Mouse (Mus musculus): ENCODE results near the gene Dpm3. TPM values are rescaled to one million over a fixed set of nuclear protein-coding genes. Genes with fewer than 3 reads are reported as not detected.
A peak's percentile ranks its signal among the peaks of the same experiment; 100 is the strongest.

Dpm3 gene
- polyA plus RNA-seq, 1 experiment from 2014 or later: 119 TPM

- ATAC-seq (ENCODE audit: insufficient read depth): no peak
- WGBS: 63% methylated on average over 5 of the region's 5 CpGs
- H3K27me3 ChIP-seq (ENCODE audit: insufficient read depth, low read length): no peaks in the 10 kb centered on the region
- H3K4me1 ChIP-seq (ENCODE audit: insufficient read depth): no peaks in the 10 kb centered on the region
- no peak for DNase-seq
- H3K4me3 ChIP-seq (ENCODE audit: low read depth, low read length): no peak overlapping the region
- no peaks in the 10 kb centered on the region for H3K36me3 ChIP-seq (ENCODE audit: insufficient read depth)
- no peak overlapping the region for H3K27ac ChIP-seq (ENCODE audit: low read depth)
- no peak overlapping the region for H3K4me2 ChIP-seq
- TF ChIP-seq CTCF (IDR thresholded peaks at IDR 0.05; ENCODE audit: low read depth): no peak
- no peak overlapping the region for H3K9ac ChIP-seq
- no peaks in the 10 kb centered on the region for H3K9me3 ChIP-seq (ENCODE audit: low read depth, low read length)
These were observed 35.0 kb downstream of the Dpm3 start for GRCm38 (mm10) chr3:89294195-89294594.

GRCm38 (mm10) chr3:89295685-89296230, 36.6 kb downstream of the Dpm3 start:
- H3K4me3 ChIP-seq (ENCODE audit: low read depth, low read length): no peak overlapping the region
- H3K36me3 ChIP-seq (ENCODE audit: insufficient read depth): no peaks in the 10 kb centered on the region
- ATAC-seq (ENCODE audit: insufficient read depth) (no peak), DNase-seq (no peak)
- TF ChIP-seq CTCF (IDR thresholded peaks at IDR 0.05; ENCODE audit: low read depth): no peak
- 81% methylated on average over 8 of the region's 8 CpGs for WGBS
- H3K27me3 ChIP-seq (ENCODE audit: insufficient read depth, low read length): no peaks in the 10 kb centered on the region
- no peak overlapping the region for H3K27ac ChIP-seq (ENCODE audit: low read depth)
- H3K9me3 ChIP-seq (ENCODE audit: low read depth, low read length): no peaks in the 10 kb centered on the region
- no peak overlapping the region for H3K4me2 ChIP-seq
- no peaks in the 10 kb centered on the region for H3K4me1 ChIP-seq (ENCODE audit: insufficient read depth)
- H3K9ac ChIP-seq: no peak overlapping the region

DNA sequence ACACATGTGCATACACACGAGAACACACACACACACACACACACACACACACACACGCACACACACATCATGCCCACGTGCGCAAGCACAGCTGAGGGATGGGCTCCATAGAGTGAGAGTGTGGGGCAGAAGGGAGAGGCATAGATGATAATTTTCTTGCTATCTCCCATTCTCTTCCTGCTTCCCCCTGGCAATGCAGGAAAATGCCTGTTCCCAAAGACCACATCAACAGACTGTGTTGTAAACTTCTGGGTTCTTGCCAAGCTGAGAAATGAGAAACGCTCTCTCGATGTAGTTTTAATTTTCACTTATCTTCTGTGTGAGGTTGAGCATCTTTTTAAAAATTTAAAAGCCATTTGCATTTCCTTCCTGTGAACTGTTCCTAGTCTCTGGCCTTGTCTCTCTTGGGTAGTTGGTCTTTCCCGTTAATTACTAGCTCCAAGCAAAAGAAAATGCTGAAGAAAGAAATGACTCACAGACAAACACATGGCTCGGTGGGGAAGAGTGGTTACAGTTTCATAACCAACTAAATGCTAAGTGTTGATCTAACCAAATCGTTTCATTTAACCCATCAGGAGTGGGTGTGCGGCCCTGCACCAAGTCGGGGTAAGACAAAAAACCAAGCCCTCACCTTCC, 37.7 kb downstream of the Dpm3 start:
- Histone ChIP-seq H3K9me3 (ENCODE audit: low read depth, low read length) (no peaks in the 10 kb centered on the region), H3K9ac (no peak overlapping the region), H3K4me1 (ENCODE audit: insufficient read depth) (no peaks in the 10 kb centered on the region), H3K4me3 (ENCODE audit: low read depth, low read length) (no peak overlapping the region), H3K4me2 (no peak overlapping the region), H3K27me3 (ENCODE audit: insufficient read depth, low read length) (no peaks in the 10 kb centered on the region), H3K27ac (ENCODE audit: low read depth) (no peak overlapping the region), H3K36me3 (ENCODE audit: insufficient read depth) (no peaks in the 10 kb centered on the region)
- no peak for TF ChIP-seq CTCF (IDR thresholded peaks at IDR 0.05; ENCODE audit: low read depth)
- 74% methylated on average over 11 of the region's 11 CpGs for WGBS
- peak; percentile 30 for DNase-seq
- ATAC-seq (ENCODE audit: insufficient read depth): no peak

DNA sequence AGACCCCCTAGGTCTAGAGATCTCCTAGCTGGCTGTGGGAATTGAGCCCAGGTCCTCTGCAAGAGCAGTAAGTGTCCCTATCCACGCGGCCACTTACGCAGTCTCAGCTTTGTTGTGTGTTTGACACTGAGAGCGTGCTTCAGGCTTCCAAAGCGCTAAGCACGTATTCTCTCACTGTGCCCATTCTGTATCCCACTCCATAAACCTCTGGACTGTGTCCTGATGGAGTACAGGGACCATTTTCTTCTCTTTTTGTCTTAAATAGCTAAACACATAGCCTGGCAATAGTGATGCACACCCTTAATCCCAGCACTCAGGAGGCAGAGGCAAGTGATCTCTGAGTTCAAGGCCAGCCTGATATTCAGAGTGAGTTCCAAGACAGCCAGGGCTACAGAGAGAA, 39.8 kb downstream of the Dpm3 start:
- H3K9ac ChIP-seq: no peak overlapping the region
- no peak for DNase-seq
- H3K27ac ChIP-seq (ENCODE audit: low read depth): no peak overlapping the region
- no peak for ATAC-seq (ENCODE audit: insufficient read depth)
- no peaks in the 10 kb centered on the region for H3K4me1 ChIP-seq (ENCODE audit: insufficient read depth)
- 0 out of 2 replicates have a peak overlapping the region, but pooled peaks have one; percentile 52 for H3K4me2 ChIP-seq
- H3K36me3 ChIP-seq (ENCODE audit: insufficient read depth): no peaks in the 10 kb centered on the region
- TF ChIP-seq CTCF (IDR thresholded peaks at IDR 0.05; ENCODE audit: low read depth): no peak
- no peaks in the 10 kb centered on the region for H3K27me3 ChIP-seq (ENCODE audit: insufficient read depth, low read length)
- H3K4me3 ChIP-seq (ENCODE audit: low read depth, low read length): no peak overlapping the region
- WGBS: 77% methylated on average over 6 of the region's 6 CpGs
- no peaks in the 10 kb centered on the region for H3K9me3 ChIP-seq (ENCODE audit: low read depth, low read length)

GRCm38 (mm10) chr3:89299499-89299898, 40.3 kb downstream of the Dpm3 start:
- ATAC-seq (ENCODE audit: insufficient read depth): peak; percentile 70
- peak overlapping the region; percentile 14 for H3K4me3 ChIP-seq (ENCODE audit: low read depth, low read length)
- DNase-seq: peak; percentile 71
- no peak overlapping the region for H3K9ac ChIP-seq
- 1% methylated on average over 14 of the region's 14 CpGs for WGBS
- H3K36me3 ChIP-seq (ENCODE audit: insufficient read depth): no peaks in the 10 kb centered on the region
- H3K9me3 ChIP-seq (ENCODE audit: low read depth, low read length): no peaks in the 10 kb centered on the region
- no peaks in the 10 kb centered on the region for H3K27me3 ChIP-seq (ENCODE audit: insufficient read depth, low read length)
- TF ChIP-seq CTCF (IDR thresholded peaks at IDR 0.05; ENCODE audit: low read depth): no peak
- peak overlapping the region; percentile 52 for H3K4me2 ChIP-seq
- H3K27ac ChIP-seq (ENCODE audit: low read depth): no peak overlapping the region
- H3K4me1 ChIP-seq (ENCODE audit: insufficient read depth): no peaks in the 10 kb centered on the region

DNA sequence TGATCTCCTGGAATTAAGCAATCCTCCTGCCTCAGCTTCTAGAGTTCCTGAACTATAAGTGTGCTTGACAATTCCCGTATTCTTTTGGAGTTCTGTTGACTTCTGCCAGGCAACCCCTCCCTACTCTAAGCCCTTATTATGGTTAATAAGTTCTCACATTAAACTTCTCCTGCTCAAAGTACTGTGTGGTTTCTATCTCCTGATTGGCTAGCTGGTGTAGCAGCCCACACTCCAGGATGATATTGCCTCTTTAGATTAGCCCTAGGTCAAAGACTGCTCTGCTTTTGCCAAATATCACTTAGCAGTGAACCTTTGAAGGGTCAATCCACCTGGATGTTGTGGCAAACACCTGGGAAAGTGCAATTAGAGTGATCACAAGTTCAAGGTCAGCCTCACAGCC, 40.9 kb downstream of the Dpm3 start:
- TF ChIP-seq CTCF (IDR thresholded peaks at IDR 0.05; ENCODE audit: low read depth): no peak
- 19% methylated on average over 1 of the region's 1 CpGs for WGBS
- no peak overlapping the region for H3K9ac ChIP-seq
- H3K4me1 ChIP-seq (ENCODE audit: insufficient read depth): no peaks in the 10 kb centered on the region
- no peak for DNase-seq
- peak overlapping the region; percentile 52 for H3K4me2 ChIP-seq
- no peaks in the 10 kb centered on the region for H3K27me3 ChIP-seq (ENCODE audit: insufficient read depth, low read length)
- no peak for ATAC-seq (ENCODE audit: insufficient read depth)
- no peaks in the 10 kb centered on the region for H3K36me3 ChIP-seq (ENCODE audit: insufficient read depth)
- H3K27ac ChIP-seq (ENCODE audit: low read depth): no peak overlapping the region
- H3K9me3 ChIP-seq (ENCODE audit: low read depth, low read length): no peaks in the 10 kb centered on the region
- no peak overlapping the region for H3K4me3 ChIP-seq (ENCODE audit: low read depth, low read length)

DNA sequence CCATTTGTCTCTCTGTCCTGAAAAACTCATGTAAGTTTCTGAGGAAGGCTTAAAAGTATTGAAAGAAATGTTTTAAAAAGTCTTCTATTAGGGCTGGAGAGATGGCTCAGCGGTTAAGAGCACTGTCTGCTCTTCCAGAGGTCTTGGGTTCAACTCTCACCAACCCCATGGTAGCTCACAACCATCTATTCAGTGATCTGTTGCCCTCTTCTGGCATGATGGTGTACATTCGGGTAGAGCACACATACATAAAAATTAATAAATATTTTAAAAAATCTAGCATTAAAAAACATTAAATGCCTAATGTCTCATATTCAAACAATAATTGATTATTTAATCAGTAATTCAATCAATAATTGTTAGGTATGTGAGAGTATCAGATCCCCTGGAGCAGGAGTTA, 41.4 kb downstream of the Dpm3 start:
- H3K4me3 ChIP-seq (ENCODE audit: low read depth, low read length): no peak overlapping the region
- H3K27me3 ChIP-seq (ENCODE audit: insufficient read depth, low read length): no peaks in the 10 kb centered on the region
- no peaks in the 10 kb centered on the region for H3K36me3 ChIP-seq (ENCODE audit: insufficient read depth)
- WGBS: 61% methylated on average over 2 of the region's 2 CpGs
- no peak overlapping the region for H3K9ac ChIP-seq
- DNase-seq: no peak
- H3K4me1 ChIP-seq (ENCODE audit: insufficient read depth): no peaks in the 10 kb centered on the region
- no peak for ATAC-seq (ENCODE audit: insufficient read depth)
- H3K4me2 ChIP-seq: no peak overlapping the region
- no peak; the same call in 1 of the 2 replicates for TF ChIP-seq CTCF (IDR thresholded peaks at IDR 0.05; ENCODE audit: low read depth)
- no peak overlapping the region for H3K27ac ChIP-seq (ENCODE audit: low read depth)
- H3K9me3 ChIP-seq (ENCODE audit: low read depth, low read length): no peaks in the 10 kb centered on the region

Measured in lung, embryonic 14.5 days (tissue).